Mouse (Mus musculus) hindbrain, embryonic 12.5 days (tissue): ENCODE measurements around the gene Plekhd1. TPM values are rescaled to one million over a fixed set of nuclear protein-coding genes. Genes with fewer than 3 reads are reported as not detected.

Source experiments
- ATAC-seq: fragments of 200-750 bp; cut with Nextera tagmentation; 2 replicates; pipeline ENCODE4 v1.8.0; 2017; ENCODE audit warnings: moderate TSS enrichment; ENCODE audit not compliant: low FRiP score
- H3K27ac ChIP-seq: fragments of 300-500 bp; sonication (generic); 2 replicates; pipeline ENCODE4 v1.5.1; 2016; ENCODE audit warnings: mild to moderate bottlenecking
- H3K27me3 ChIP-seq: fragments of 300-500 bp; sonication (generic); 2 replicates; pipeline ENCODE4 v1.6.1; 2016; ENCODE audit warnings: mild to moderate bottlenecking
- H3K36me3 ChIP-seq: fragments of 300-500 bp; sonication (generic); 2 replicates; pipeline ENCODE4 v1.6.1; 2016; ENCODE audit warnings: mild to moderate bottlenecking
- H3K4me1 ChIP-seq: fragments of 300-500 bp; sonication (generic); 2 replicates; pipeline ENCODE4 v1.6.1; 2016
- H3K4me2 ChIP-seq: fragments of 300-500 bp; sonication (generic); replicated peaks from 2 replicates; pipeline ENCODE4 v1.6.1; 2016; ENCODE audit warnings: mild to moderate bottlenecking
- H3K4me3 ChIP-seq: fragments of 300-500 bp; sonication (generic); 2 replicates; pipeline ENCODE4 v1.5.1; 2016; ENCODE audit warnings: mild to moderate bottlenecking
- H3K9ac ChIP-seq: fragments of 300-500 bp; sonication (generic); 2 replicates; pipeline ENCODE4 v1.6.1; 2016; ENCODE audit warnings: mild to moderate bottlenecking, moderate library complexity
- H3K9me3 ChIP-seq: fragments of 300-500 bp; sonication (generic); replicated peaks from 2 replicates; pipeline ENCODE4 v1.6.1; 2016; ENCODE audit warnings: mild to moderate bottlenecking
- WGBS: fragments of 180-500 bp; shearing (Covaris S2); methylation state at CpG from one replicate; pipeline ENCODE4 v1.1.7; 2016; 5-methylcytosine and 5-hydroxymethylcytosine counted together
- polyA plus RNA-seq: library from polyadenylated mRNA; unstranded; fragments of >200 nt; fragmentation: Nextera tagmentation; extraction: Ambion mirVana; gene quantifications from 2 replicates; pipeline ENCODE4 v1.2.1, GENCODE M21; 2016

The Plekhd1 gene
- polyA plus RNA-seq, 1 experiment from 2014 or later: 2.0 TPM

DNA sequence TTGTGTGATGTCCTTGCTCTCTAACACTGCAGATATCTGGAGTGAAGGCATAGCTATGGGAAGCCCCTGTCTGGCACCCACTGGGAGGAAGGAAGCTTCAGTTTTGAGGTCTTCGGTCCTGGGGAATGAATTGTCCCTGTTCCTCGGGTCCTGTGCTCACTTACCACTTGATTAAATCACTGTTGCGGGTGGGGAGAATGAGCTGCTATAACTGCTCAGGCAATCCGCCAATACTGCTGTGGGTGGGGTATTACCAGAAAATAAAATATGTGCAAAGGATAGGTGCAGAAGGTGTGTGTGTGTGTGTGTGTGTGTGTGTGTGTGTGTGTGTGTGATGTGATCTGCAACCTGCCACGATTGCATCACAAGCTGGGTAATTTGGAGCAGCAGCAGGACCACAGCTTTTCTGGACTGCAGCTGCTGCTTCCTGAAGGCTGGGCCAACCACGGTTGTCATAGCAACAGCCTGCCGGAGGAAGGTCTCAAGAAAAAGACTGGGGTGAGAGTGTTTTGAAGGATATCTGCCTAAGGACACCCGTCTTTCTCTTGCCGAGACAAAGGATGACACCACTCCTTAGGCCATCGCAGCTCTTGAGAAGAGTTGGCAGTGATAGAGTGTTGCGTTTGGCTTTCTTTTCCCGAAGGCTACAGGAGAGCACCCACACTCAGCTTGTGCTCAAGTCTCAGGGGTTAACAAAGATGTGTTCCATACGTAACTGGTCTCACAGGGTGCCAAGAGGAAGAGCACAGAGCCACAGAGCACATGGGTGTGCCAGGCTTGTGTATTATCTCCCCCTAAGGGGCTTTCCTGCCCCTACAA is 44.3 kb downstream of the Plekhd1 start:
- Histone ChIP-seq H3K4me2 (peak overlapping the region; percentile 30), H3K4me1 (peaks cover 22% of the 10 kb centered on the region), H3K27me3 (no peaks in the 10 kb centered on the region), H3K27ac (peak overlapping the region; percentile 82), H3K9ac (peak overlapping the region; percentile 5; the same call in 1 of the 2 replicates), H3K9me3 (no peaks in the 10 kb centered on the region), H3K4me3 (no peak overlapping the region), H3K36me3 (no peaks in the 10 kb centered on the region)
- peak; percentile 74 for ATAC-seq
- 17% methylated on average over 13 of the region's 13 CpGs for WGBS

DNA sequence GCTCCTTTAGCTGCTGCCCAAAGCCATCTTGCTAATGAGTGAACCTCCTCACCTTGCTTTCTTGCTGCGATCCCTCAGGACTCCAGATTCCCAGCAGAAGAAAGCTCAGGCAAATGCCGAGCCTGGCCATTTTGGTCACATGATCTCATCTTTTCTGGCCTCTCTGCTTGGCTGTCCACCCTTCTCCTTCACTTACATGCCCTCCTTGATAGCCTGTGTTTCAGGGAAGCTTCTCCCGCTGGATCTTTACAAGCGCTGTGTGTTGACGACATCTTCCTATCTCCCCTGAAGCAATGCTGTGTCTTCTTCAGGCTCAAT is 44.9 kb downstream of the Plekhd1 start:
- Histone ChIP-seq H3K4me1 (peaks cover 22% of the 10 kb centered on the region), H3K4me3 (no peak overlapping the region), H3K4me2 (peak overlapping the region; percentile 30), H3K27ac (peak overlapping the region; percentile 82), H3K36me3 (no peaks in the 10 kb centered on the region), H3K27me3 (no peaks in the 10 kb centered on the region), H3K9ac (no peak overlapping the region), H3K9me3 (no peaks in the 10 kb centered on the region)
- no peak for ATAC-seq
- WGBS: 61% methylated on average over 5 of the region's 5 CpGs

DNA sequence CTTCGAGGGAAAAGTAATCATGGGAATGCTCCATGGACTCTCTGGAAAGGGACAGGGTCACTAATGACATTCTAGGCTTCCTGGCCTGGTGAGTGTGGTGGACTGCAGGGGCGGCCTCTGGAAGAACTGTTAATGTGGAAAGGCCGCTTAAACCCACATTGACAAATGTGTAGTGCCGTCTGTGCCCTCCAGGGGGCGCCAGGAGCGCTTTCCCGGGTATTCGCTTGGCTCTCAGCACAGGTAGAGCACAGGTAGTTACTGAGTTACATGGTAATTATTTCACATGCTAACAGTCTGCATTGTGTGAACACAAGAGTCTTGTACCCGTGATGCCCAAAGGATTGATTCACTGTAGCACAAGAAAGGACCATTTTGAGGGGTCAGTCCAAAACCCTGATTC is 47.1 kb downstream of the Plekhd1 start:
- peaks cover 22% of the 10 kb centered on the region for H3K4me1 ChIP-seq
- H3K4me2 ChIP-seq: no peak overlapping the region
- no peak for ATAC-seq
- H3K36me3 ChIP-seq: no peaks in the 10 kb centered on the region
- 37% methylated on average over 9 of the region's 9 CpGs for WGBS
- H3K9ac ChIP-seq: no peak overlapping the region
- no peak overlapping the region for H3K4me3 ChIP-seq
- H3K9me3 ChIP-seq: no peaks in the 10 kb centered on the region
- no peak overlapping the region for H3K27ac ChIP-seq
- H3K27me3 ChIP-seq: no peaks in the 10 kb centered on the region

DNA sequence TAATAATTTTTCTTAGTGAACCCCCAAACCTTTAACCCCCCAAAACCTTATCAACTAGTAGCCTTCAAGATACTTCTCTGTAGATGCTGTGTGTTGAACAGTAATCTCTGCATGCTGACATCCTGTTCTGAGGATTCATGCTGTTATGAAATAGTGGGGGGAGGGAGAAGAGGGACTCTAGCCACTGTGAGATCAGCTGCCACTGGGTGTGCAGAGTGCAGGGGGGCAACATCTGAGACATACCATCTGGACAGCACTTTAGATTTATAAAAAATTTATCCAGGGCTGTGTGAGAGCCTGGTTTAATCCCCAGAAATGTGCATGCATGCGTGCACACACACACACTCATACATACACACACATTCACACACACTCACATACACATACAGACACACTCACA is 52.2 kb downstream of the Plekhd1 start:
- Histone ChIP-seq H3K4me1 (peaks cover 10% of the 10 kb centered on the region; the same call in 1 of the 2 replicates), H3K4me2 (no peak overlapping the region), H3K9ac (no peak overlapping the region), H3K27me3 (no peaks in the 10 kb centered on the region), H3K4me3 (no peak overlapping the region), H3K27ac (no peak overlapping the region), H3K36me3 (no peaks in the 10 kb centered on the region), H3K9me3 (no peaks in the 10 kb centered on the region)
- no peak for ATAC-seq
- WGBS: 90% methylated on average over 1 of the region's 1 CpGs

DNA sequence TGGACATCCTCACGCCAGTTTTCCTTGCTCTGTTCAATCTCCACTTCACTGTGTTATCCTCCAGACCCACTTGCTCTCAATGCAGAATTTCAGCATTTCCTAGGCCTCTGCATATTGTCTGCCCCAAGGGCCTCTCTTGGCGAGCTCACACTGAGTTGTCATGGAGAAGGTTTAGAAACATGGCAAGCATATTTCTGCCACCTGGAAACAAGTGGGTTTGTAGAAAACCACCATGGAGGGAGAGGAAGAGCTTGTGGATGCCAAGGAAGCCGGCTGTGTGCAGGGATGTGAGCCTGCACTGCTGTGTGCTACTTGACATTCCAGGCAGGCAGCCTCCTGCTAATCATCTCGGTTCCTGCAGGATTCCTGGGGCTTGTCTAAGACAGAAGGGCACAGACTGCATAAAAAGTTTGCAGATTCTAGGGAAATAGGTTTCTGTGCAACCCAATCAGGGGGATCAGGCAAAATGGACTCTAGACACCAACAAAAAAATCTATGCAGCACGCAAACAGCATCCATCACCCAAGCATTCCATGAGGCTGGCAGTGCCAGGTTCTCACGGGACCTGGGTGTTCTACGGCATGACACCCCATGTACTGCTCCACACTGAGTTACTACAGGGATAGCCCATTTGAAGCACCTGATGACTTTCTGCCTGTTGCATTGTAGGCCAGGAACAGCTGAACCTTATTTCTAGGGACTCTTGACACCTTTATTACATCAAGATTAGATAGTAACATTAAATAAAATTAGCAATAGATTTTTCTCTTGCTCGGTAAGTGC is 53.8 kb downstream of the Plekhd1 start:
- Histone ChIP-seq H3K9ac (0 out of 2 replicates have a peak overlapping the region, but pooled peaks have one; percentile 8), H3K4me2 (no peak overlapping the region), H3K27ac (peak overlapping the region; percentile 57), H3K36me3 (no peaks in the 10 kb centered on the region), H3K9me3 (no peaks in the 10 kb centered on the region), H3K4me3 (no peak overlapping the region), H3K4me1 (peaks cover 10% of the 10 kb centered on the region; the same call in 1 of the 2 replicates), H3K27me3 (no peaks in the 10 kb centered on the region)
- ATAC-seq: no peak
- 55% methylated on average over 8 of the region's 8 CpGs for WGBS

DNA sequence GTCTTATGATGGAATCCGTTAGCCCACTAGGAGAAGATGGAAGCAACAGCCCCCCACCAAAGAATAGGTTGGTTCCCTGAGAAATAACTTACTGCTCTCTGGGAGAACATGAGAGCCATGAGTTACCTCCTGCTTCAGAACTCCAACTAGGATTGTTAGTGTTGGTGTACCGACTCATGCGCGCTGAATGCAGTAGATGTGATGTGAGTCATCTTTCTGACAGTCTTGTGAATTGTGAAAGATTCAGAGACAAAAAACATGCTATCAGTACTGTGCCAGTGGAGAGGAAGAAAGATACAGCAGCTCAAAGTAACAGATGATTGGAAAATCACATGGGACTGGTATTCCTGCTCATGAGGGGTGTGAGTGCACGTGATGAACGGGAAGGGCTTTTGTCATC is 59.2 kb downstream of the Plekhd1 start:
- Histone ChIP-seq H3K4me3 (no peak overlapping the region), H3K4me1 (no peaks in the 10 kb centered on the region), H3K9ac (no peak overlapping the region), H3K27ac (no peak overlapping the region), H3K27me3 (peaks cover 7% of the 10 kb centered on the region; the same call in 1 of the 2 replicates), H3K4me2 (no peak overlapping the region), H3K36me3 (peaks cover 33% of the 10 kb centered on the region), H3K9me3 (peaks cover 10% of the 10 kb centered on the region)
- no peak for ATAC-seq
- WGBS: 92% methylated on average over 6 of the region's 6 CpGs

DNA sequence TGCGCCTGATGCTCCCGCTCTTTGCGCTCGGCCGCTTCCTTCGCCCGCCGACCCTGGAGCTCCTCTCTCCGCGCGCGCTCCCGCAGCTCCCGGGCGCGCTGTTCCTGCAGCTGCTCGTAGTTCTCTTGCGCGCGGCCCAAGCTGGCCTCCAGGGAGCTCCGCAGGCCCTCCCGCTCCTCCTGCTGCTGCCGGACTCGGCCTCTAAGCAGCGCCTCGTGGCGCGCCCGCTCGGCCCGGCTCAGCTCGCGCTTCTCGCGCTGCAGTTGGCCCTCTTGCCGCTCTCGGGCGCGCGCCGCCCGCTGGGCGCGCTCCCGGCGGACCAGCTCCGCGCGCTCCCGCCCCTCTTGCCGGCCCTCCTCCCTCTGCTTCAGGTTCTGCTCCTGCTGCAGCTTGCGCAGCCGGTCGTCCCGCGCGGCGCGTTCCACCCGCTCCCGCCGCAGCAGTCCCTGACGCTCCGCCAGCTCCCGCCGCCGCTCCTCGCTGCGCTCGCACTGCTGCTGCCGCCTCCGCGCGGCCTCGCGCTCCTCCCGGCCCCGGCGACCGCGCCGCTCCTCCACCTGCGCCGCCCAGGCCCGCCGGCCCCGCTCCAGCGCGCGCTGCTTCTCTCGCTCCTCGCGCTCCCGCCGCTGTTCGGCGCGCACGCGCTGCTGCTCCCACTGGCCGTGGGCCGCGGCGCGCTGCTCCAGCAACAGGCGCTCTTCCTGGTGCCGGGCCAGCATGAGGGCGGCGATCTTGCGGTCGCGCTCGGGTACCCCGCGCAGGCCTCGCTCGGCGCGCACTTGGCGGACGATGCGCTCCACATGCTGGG is 65.6 kb downstream of the Plekhd1 start:
- peak overlapping the region; percentile 97; the same call in 1 of the 2 replicates for H3K27ac ChIP-seq
- H3K36me3 ChIP-seq: peaks cover 58% of the 10 kb centered on the region
- H3K9me3 ChIP-seq: peaks cover 34% of the 10 kb centered on the region
- peak overlapping the region; percentile 47 for H3K9ac ChIP-seq
- H3K4me1 ChIP-seq: peaks cover 29% of the 10 kb centered on the region
- 0 out of 2 replicates have a peak, but pooled peaks have one; percentile 18 for ATAC-seq
- peak overlapping the region; percentile 57 for H3K4me2 ChIP-seq
- peak overlapping the region; percentile 58 for H3K4me3 ChIP-seq
- 13% methylated on average over 120 of the region's 122 CpGs for WGBS
- peaks cover 34% of the 10 kb centered on the region for H3K27me3 ChIP-seq

DNA sequence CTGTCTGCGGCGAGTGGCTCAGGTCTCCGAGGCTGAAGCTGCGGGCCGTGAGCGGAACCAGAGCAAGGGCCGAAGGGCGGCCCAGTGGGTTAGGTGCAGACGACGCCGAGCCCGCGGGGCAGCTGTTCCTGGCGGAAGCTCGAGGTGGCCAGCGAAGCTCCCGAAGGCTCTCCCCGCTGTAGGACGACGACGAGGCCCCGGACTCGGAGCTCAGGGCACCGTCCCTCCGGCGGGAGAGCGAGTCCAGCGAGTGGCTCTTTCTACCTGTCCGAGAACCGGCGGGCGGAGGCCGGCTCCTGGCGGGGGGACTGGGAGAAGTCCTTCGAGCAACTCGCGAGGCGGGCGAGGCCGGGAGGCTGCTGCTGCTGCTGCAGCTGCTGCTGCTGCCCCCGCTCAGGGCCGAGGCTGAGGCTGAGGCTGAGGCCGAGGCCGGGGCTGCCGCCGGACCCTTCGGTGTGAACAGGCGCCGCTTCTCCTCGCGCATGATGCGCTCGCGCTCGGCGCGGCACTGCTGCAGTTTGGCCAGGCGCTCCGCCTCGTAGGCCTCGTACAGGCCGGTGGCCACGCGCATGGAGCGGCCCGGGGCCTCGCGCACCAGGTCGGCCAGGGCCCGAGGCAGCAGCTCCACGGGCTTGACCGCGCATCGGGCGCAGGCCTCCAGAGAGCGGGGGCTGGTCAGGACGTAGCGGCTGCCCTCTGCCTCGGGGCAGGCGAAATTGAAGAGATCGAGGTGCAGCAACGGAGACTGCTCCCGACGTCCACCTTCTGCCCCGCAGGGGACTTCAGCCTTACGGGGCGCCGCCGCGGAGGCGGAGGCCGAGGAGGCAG is 66.4 kb downstream of the Plekhd1 start:
- WGBS: 14% methylated on average over 92 of the region's 92 CpGs
- H3K27ac ChIP-seq: peak overlapping the region; percentile 97
- H3K9ac ChIP-seq: peak overlapping the region; percentile 87
- peak overlapping the region; percentile 57 for H3K4me2 ChIP-seq
- H3K27me3 ChIP-seq: peaks cover 34% of the 10 kb centered on the region
- no peak for ATAC-seq
- peaks cover 34% of the 10 kb centered on the region for H3K9me3 ChIP-seq
- H3K4me3 ChIP-seq: peak overlapping the region; percentile 58
- H3K4me1 ChIP-seq: peaks cover 29% of the 10 kb centered on the region
- H3K36me3 ChIP-seq: peaks cover 53% of the 10 kb centered on the region

DNA sequence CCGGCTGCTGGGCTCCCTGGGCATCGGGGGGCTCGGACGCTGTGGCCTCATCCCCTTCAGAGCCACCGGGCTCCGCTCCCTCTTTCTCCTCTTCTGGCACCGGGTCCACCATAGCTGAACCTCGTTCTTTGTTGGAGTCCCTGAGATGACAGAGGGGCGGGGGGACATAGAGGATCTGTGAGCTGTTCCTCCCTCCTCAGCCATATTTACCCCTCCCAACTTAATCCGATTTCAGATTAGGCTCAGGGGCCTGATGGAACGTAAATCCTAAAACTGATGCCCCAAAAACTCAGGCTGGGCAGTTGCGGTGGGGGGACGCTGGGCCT is 67.0 kb downstream of the Plekhd1 start:
- peaks cover 29% of the 10 kb centered on the region for H3K4me1 ChIP-seq
- H3K9ac ChIP-seq: peak overlapping the region; percentile 87
- H3K27me3 ChIP-seq: peaks cover 34% of the 10 kb centered on the region
- H3K36me3 ChIP-seq: peaks cover 47% of the 10 kb centered on the region
- H3K4me3 ChIP-seq: peak overlapping the region; percentile 58
- peak overlapping the region; percentile 97 for H3K27ac ChIP-seq
- ATAC-seq: peak; percentile 8; the same call in 1 of the 2 replicates
- H3K9me3 ChIP-seq: peaks cover 34% of the 10 kb centered on the region
- peak overlapping the region; percentile 57 for H3K4me2 ChIP-seq
- 2% methylated on average over 13 of the region's 13 CpGs for WGBS

DNA sequence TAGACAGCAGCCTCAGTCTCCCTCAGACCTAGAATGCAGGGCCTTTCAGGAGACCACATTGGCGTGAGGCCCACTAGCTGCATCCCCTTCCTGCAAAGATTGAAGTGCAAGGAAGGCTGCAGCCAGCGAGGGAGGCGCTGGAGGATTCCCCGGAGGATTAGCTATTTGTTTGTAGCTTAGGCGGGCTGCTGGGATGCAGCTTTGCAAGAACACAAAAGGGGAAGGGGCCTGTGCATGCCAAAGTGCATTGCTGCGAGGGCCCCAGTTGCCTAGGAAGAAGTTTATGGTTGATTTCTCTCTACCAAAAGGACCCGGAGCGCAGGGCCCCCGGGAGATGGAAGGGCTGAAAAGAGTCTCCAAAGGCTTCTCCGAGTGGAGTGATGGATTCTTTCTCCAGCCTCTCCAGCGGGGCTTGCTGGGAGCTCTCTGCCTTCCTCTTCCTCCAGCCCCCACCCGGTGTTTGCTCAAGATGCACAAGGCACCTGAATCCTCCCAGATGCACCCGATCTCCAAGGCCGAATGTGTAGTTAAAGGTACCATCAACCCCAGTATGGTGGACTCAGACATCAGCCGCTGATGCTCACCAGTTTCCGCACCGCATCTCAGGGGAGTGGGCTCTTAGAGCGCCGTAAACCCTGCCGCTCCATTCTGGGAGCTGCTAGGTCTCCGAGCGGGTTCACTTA is 67.5 kb downstream of the Plekhd1 start:
- Histone ChIP-seq H3K4me3 (peak overlapping the region; percentile 58), H3K9ac (peak overlapping the region; percentile 87), H3K27me3 (peaks cover 34% of the 10 kb centered on the region), H3K27ac (peak overlapping the region; percentile 97), H3K4me2 (peak overlapping the region; percentile 57), H3K36me3 (peaks cover 42% of the 10 kb centered on the region), H3K4me1 (peaks cover 29% of the 10 kb centered on the region), H3K9me3 (peaks cover 33% of the 10 kb centered on the region)
- ATAC-seq: peak; percentile 64
- under 1% methylated on average over 22 of the region's 22 CpGs for WGBS

DNA sequence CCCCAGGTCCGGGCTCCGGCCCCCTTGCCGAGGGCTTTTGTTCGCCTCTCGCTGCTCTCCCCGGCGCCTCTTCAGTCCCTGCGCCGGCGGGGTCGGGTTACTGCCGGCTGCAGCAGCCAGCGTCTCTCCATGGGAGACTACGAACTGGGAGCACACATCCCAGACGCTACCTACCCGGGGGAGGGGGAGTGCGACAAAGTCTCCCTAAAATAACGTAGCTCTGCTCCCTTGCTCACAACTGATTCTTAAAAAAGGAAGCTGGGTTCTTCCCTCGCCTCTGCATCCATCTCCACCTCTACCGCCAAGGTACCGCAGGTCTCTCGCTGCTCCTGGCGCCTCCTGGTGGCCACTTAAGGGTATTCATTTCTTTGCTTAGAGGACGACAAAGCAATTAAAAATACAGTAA is 68.0 kb downstream of the Plekhd1 start, which contains the start of gene Ccdc177:
Gene Ccdc177, minus strand, starts transcription at position 292 of the 406 bp plus-strand sequence.
- Histone ChIP-seq H3K4me3 (peak within 1 kb of the TSS; percentile 58), H3K27me3 (peaks cover 34% of the 10 kb centered on the region), H3K4me2 (peak within 1 kb of the TSS; percentile 57), H3K9ac (peak within 1 kb of the TSS; percentile 87), H3K9me3 (peaks cover 30% of the 10 kb centered on the region), H3K27ac (peak within 1 kb of the TSS; percentile 97), H3K4me1 (peaks cover 29% of the 10 kb centered on the region), H3K36me3 (peaks cover 37% of the 10 kb centered on the region)
- peak; percentile 59 for ATAC-seq
- 1% methylated on average over 24 of the region's 24 CpGs for WGBS
